Mouse (Mus musculus): ENCODE measurements at regions not wholly inside any gene's neighbourhood (a gene's known extent, or its start where the extent isn't known, plus 50 kb on each side); places are given as distances from the start of the nearest gene placed in this dataset.

- TF ChIP-seq CTCF (IDR thresholded peaks at IDR 0.05; ENCODE audit: control insufficient read depth, insufficient read depth, insufficient read length) (no peak), MAX (IDR thresholded peaks at IDR 0.05) (no peak), USF1 (IDR thresholded peaks at IDR 0.05; ENCODE audit: low read depth) (no peak), MYOG (IDR thresholded peaks at IDR 0.05; ENCODE audit: control insufficient read depth, extremely low read depth, insufficient read length) (no peak), FOSL1 (IDR thresholded peaks at IDR 0.05; ENCODE audit: insufficient read depth, low read length, poor library complexity, severe bottlenecking) (no peak), CEBPB (IDR thresholded peaks at IDR 0.05; ENCODE audit: low read depth) (no peak), MYOD1 (IDR thresholded peaks at IDR 0.05; ENCODE audit: control insufficient read depth, insufficient read length, low read depth) (no peak)
These were observed 214.8 kb upstream of the Id4 start for GRCm38 (mm10) chr13:48046201-48046750.

Data from C2C12 (cell line).